Mouse (Mus musculus): ENCODE results near the gene Fgr.

- TF ChIP-seq CTCF (IDR thresholded peaks at IDR 0.05; ENCODE audit: insufficient read depth, low read depth, low read length) (no peak), POLR2A (IDR thresholded peaks at IDR 0.05; ENCODE audit: insufficient read depth, low read depth, low read length) (no peak)
These were observed 61.6 kb downstream of the Fgr start for GRCm38 (mm10) chr4:133035446-133035845.

Data from olfactory bulb, adult 2 months (tissue).